Mouse (Mus musculus) testis, adult 2 months (tissue): ENCODE data around the gene BC051142. TPM values are rescaled to one million over a fixed set of nuclear protein-coding genes. Genes with fewer than 3 reads are reported as not detected.
A peak's percentile ranks its signal among the peaks of the same experiment; 100 is the strongest.

ENCODE experiments used
- H3K27ac ChIP-seq: fragments of 200-500 bp; 2 replicates; pipeline ENCODE4 v1.5.1; 2012; ENCODE audit warnings: low read depth, low read length; ENCODE audit not compliant: control insufficient read depth, insufficient read depth
- H3K27me3 ChIP-seq: fragments of 200-500 bp; 2 replicates; pipeline ENCODE4 v1.6.1; 2012; ENCODE audit warnings: mild to moderate bottlenecking, low read length, moderate library complexity; ENCODE audit not compliant: control insufficient read depth, insufficient read depth
- H3K36me3 ChIP-seq: fragments of 200-500 bp; 2 replicates; pipeline ENCODE4 v1.6.1; 2012; ENCODE audit warnings: mild to moderate bottlenecking, low read length; ENCODE audit not compliant: control insufficient read depth, insufficient read depth
- H3K4me1 ChIP-seq: fragments of 200-500 bp; 2 replicates; pipeline ENCODE4 v1.6.1; 2012; ENCODE audit warnings: low read length; ENCODE audit not compliant: control insufficient read depth, insufficient read depth
- H3K4me3 ChIP-seq: fragments of 200-500 bp; 2 replicates; pipeline ENCODE4 v1.5.1; 2012; ENCODE audit warnings: low read depth, mild to moderate bottlenecking, low read length, moderate library complexity, mixed read lengths; ENCODE audit not compliant: control insufficient read depth
- CTCF ChIP-seq: fragments of 200-500 bp; IDR thresholded peaks from 2 replicates; pipeline ENCODE4 v1.5.1; 2012; ENCODE audit warnings: low read depth, mild to moderate bottlenecking, inconsistent platforms, low read length, moderate library complexity; ENCODE audit not compliant: control insufficient read depth, insufficient read depth, insufficient replicate concordance
- POLR2A ChIP-seq: fragments of 200-500 bp; IDR thresholded peaks from 2 replicates; pipeline ENCODE4 v1.6.1; 2012; ENCODE audit warnings: low read depth, mild to moderate bottlenecking, inconsistent platforms, low read length, moderate library complexity; ENCODE audit not compliant: control insufficient read depth
- polyA plus RNA-seq: library from polyadenylated mRNA; depleted of rRNA; stranded (reverse); fragments of >200 nt; gene quantifications from 2 replicates; pipeline ENCODE4 v1.2.3, GENCODE M21; 2012; rRNA removed

The BC051142 gene
- polyA plus RNA-seq, result 883 and 1,115 TPM in 2 replicates

- peak within 1 kb of the TSS; percentile 97 for H3K27ac ChIP-seq
- peak within 1 kb of the TSS; percentile 93 for H3K4me3 ChIP-seq
- no peaks in the 10 kb centered on the region for H3K27me3 ChIP-seq
- H3K36me3 ChIP-seq, result no peaks in the 10 kb centered on the region
- peak; percentile 87 for TF ChIP-seq POLR2A
- TF ChIP-seq CTCF, result no peak
- peaks cover 6% of the 10 kb centered on the region for H3K4me1 ChIP-seq
Observed at GRCm38 (mm10) chr17:34398711-34399393, at the start of gene BC051142. Gene BC051142, plus strand, starts transcription at chr17:34398820.

- TF ChIP-seq POLR2A (no peak), CTCF (peak; percentile 62; the same call in 1 of the 2 replicates)
- no peak overlapping the region for H3K4me3 ChIP-seq
- H3K4me1 ChIP-seq, result no peaks in the 10 kb centered on the region
- H3K27ac ChIP-seq, result no peak overlapping the region
- H3K36me3 ChIP-seq, result no peaks in the 10 kb centered on the region
- no peaks in the 10 kb centered on the region for H3K27me3 ChIP-seq
Observed at GRCm38 (mm10) chr17:34349429-34349828, 49.2 kb upstream of the BC051142 start.

GRCm38 (mm10) chr17:34354539-34354938 lies 44.1 kb upstream of the BC051142 start, which contains the start of gene Btnl2:
Gene Btnl2, plus strand, starts transcription at chr17:34354822.
- H3K36me3 ChIP-seq, result no peaks in the 10 kb centered on the region
- no peak within 1 kb of the TSS for H3K4me3 ChIP-seq
- TF ChIP-seq POLR2A (no peak), CTCF (no peak)
- H3K27me3 ChIP-seq, result no peaks in the 10 kb centered on the region
- no peak within 1 kb of the TSS for H3K27ac ChIP-seq
- no peaks in the 10 kb centered on the region for H3K4me1 ChIP-seq

GRCm38 (mm10) chr17:34354940-34355339 lies 43.7 kb upstream of the BC051142 start:
- Histone ChIP-seq H3K4me1 (no peaks in the 10 kb centered on the region), H3K36me3 (no peaks in the 10 kb centered on the region), H3K27me3 (no peaks in the 10 kb centered on the region), H3K27ac (no peak overlapping the region), H3K4me3 (no peak overlapping the region)
- TF ChIP-seq CTCF (no peak), POLR2A (no peak)

GRCm38 (mm10) chr17:34362954-34363546 lies 35.6 kb upstream of the BC051142 start:
- peaks cover 6% of the 10 kb centered on the region for H3K4me1 ChIP-seq
- no peak overlapping the region for H3K4me3 ChIP-seq
- no peaks in the 10 kb centered on the region for H3K36me3 ChIP-seq
- no peak overlapping the region for H3K27ac ChIP-seq
- no peaks in the 10 kb centered on the region for H3K27me3 ChIP-seq
- TF ChIP-seq CTCF (no peak), POLR2A (no peak)

- no peak for TF ChIP-seq POLR2A
- TF ChIP-seq CTCF, result no peak
- no peak overlapping the region for H3K27ac ChIP-seq
- no peaks in the 10 kb centered on the region for H3K27me3 ChIP-seq
- H3K4me3 ChIP-seq, result no peak overlapping the region
- no peaks in the 10 kb centered on the region for H3K36me3 ChIP-seq
- H3K4me1 ChIP-seq, result peaks cover 6% of the 10 kb centered on the region
Observed at GRCm38 (mm10) chr17:34363676-34364310, 34.8 kb upstream of the BC051142 start.

- H3K4me1 ChIP-seq, result peaks cover 6% of the 10 kb centered on the region
- no peak overlapping the region for H3K27ac ChIP-seq
- H3K36me3 ChIP-seq, result no peaks in the 10 kb centered on the region
- TF ChIP-seq CTCF (no peak), POLR2A (no peak)
- H3K27me3 ChIP-seq, result no peaks in the 10 kb centered on the region
- no peak overlapping the region for H3K4me3 ChIP-seq
Observed at GRCm38 (mm10) chr17:34365031-34365430, 33.6 kb upstream of the BC051142 start.
